Comparison of ENCODE assay signal across 12 mouse cellular contexts in genomic region chr13:101553131-101553549, GRCm38 (mm10).
DNase-seq lines count a peak whose midpoint lies in the region; ATAC-seq lines count a peak whose summit lies in the region.
"Had no signal": no experiment of that assay in that cellular context is flagged by ENCODE, and none has a peak within 500 bp of the region (broad histone marks: within the 10 kb centered on the region; RNA-seq: fewer than 3 reads in every experiment).

No protein-coding gene starts in this region.

- H3K9ac ChIP-seq in intestine, embryonic 15.5 days: no peak overlapping the region
- H3K9ac ChIP-seq in stomach, embryonic 16.5 days (ENCODE audit: low read length): no peak overlapping the region
- H3K9ac ChIP-seq in hindbrain, embryonic 16.5 days (ENCODE audit: low read depth, low read length): no peak overlapping the region
- H3K9ac ChIP-seq: lung, embryonic 15.5 days; neural tube, embryonic 12.5 days had no signal

- no peaks in the 10 kb centered on the region for H3K9me3 ChIP-seq in intestine, embryonic 15.5 days
- H3K9me3 ChIP-seq in stomach, embryonic 16.5 days (replicated peaks; ENCODE audit: control insufficient read depth, low read length): no peaks in the 10 kb centered on the region
- H3K9me3 ChIP-seq in hindbrain, embryonic 16.5 days (ENCODE audit: control insufficient read depth, low read length): no peaks in the 10 kb centered on the region
- H3K9me3 ChIP-seq: lung, embryonic 15.5 days; neural tube, embryonic 12.5 days had no signal

- no peak overlapping the region for H3K27ac ChIP-seq in intestine, embryonic 15.5 days
- no peak overlapping the region for H3K27ac ChIP-seq in stomach, embryonic 16.5 days (ENCODE audit: low read length)
- H3K27ac ChIP-seq in hindbrain, embryonic 16.5 days (ENCODE audit: low read depth, low read length): no peak overlapping the region
- H3K27ac ChIP-seq: gastrocnemius, adult 2 months; lung, embryonic 15.5 days; neural tube, embryonic 12.5 days had no signal

- intact Hi-C loops in heart, postnatal 25 days (cut with DNase I): no loop called here

- ATAC-seq in intestine, embryonic 15.5 days: peak; percentile 72
- 0 out of 2 replicates have a peak, but pooled peaks have one; percentile 44 for ATAC-seq in stomach, embryonic 16.5 days (ENCODE audit: insufficient read depth, low FRiP score)
- ATAC-seq in hindbrain, embryonic 16.5 days: no peak
- ATAC-seq: inflammation-experienced regulatory T-cells, adult 6 months had no signal

- peaks cover 4% of the 10 kb centered on the region for H3K4me1 ChIP-seq in intestine, embryonic 15.5 days (replicated peaks)
- H3K4me1 ChIP-seq in stomach, embryonic 16.5 days (ENCODE audit: control insufficient read depth, insufficient read depth, low read length): peaks cover 5% of the 10 kb centered on the region; the same call in 1 of the 2 replicates
- no peaks in the 10 kb centered on the region for H3K4me1 ChIP-seq in hindbrain, embryonic 16.5 days (ENCODE audit: control insufficient read depth, insufficient read depth, low read depth, low read length)
- H3K4me1 ChIP-seq: lung, embryonic 15.5 days; neural tube, embryonic 12.5 days had no signal

- H3K36me3 ChIP-seq in intestine, embryonic 15.5 days: no peaks in the 10 kb centered on the region
- H3K36me3 ChIP-seq in stomach, embryonic 16.5 days (ENCODE audit: control insufficient read depth, insufficient read depth, low read length): no peaks in the 10 kb centered on the region
- no peaks in the 10 kb centered on the region for H3K36me3 ChIP-seq in hindbrain, embryonic 16.5 days (ENCODE audit: control insufficient read depth, insufficient read depth, low read length)
- H3K36me3 ChIP-seq: lung, embryonic 15.5 days; neural tube, embryonic 12.5 days had no signal

- WGBS in intestine, embryonic 15.5 days: 57% methylated on average over 8 of the region's 8 CpGs
- 42% methylated on average over 8 of the region's 8 CpGs for WGBS in stomach, embryonic 16.5 days
- WGBS in hindbrain, embryonic 16.5 days: 58% methylated on average over 8 of the region's 8 CpGs

- no peak overlapping the region for H3K4me2 ChIP-seq in intestine, embryonic 15.5 days (replicated peaks)
- peak overlapping the region; percentile 17; the same call in 1 of the 2 replicates for H3K4me2 ChIP-seq in stomach, embryonic 16.5 days (ENCODE audit: low read depth, low read length)
- no peak overlapping the region for H3K4me2 ChIP-seq in hindbrain, embryonic 16.5 days (ENCODE audit: low read length)
- H3K4me2 ChIP-seq: lung, embryonic 15.5 days; neural tube, embryonic 12.5 days had no signal

- peak; percentile 21 for DNase-seq in heart, adult 8-10 months (ENCODE audit: low spot score)
- no peak for DNase-seq in heart, postnatal 25 days (ENCODE audit: low spot score)
- peak; percentile 16 for DNase-seq in right cerebral cortex, postnatal 25 days
- no peak for DNase-seq in right cerebral cortex, postnatal 10 days (ENCODE audit: low spot score in 2 of 2)
- no peak for DNase-seq in layer of hippocampus, postnatal 36 days
- DNase-seq: gastrocnemius, adult 2 months had no signal

- no peaks in the 10 kb centered on the region for H3K27me3 ChIP-seq in intestine, embryonic 15.5 days (replicated peaks)
- H3K27me3 ChIP-seq in stomach, embryonic 16.5 days (ENCODE audit: control insufficient read depth, insufficient read depth, low read length): no peaks in the 10 kb centered on the region
- H3K27me3 ChIP-seq in hindbrain, embryonic 16.5 days (replicated peaks; ENCODE audit: control insufficient read depth, insufficient read depth, low read length): no peaks in the 10 kb centered on the region
- H3K27me3 ChIP-seq: lung, embryonic 15.5 days; neural tube, embryonic 12.5 days had no signal

- no peak overlapping the region for H3K4me3 ChIP-seq in intestine, embryonic 15.5 days (replicated peaks)
- no peak overlapping the region for H3K4me3 ChIP-seq in stomach, embryonic 16.5 days (replicated peaks; ENCODE audit: low read length)
- H3K4me3 ChIP-seq in hindbrain, embryonic 16.5 days (ENCODE audit: low read length): no peak overlapping the region
- H3K4me3 ChIP-seq: gastrocnemius, adult 2 months; lung, embryonic 15.5 days; neural tube, embryonic 12.5 days had no signal

Comparison
In these comparisons a context has a peak if more than half of its experiments do, and no peak if none do; other contexts are left out.
1. DNase-seq: peak in heart, adult 8-10 months (single experiment) and right cerebral cortex, postnatal 25 days (single experiment); none in heart, postnatal 25 days (single experiment), right cerebral cortex, postnatal 10 days (0 of 2) and layer of hippocampus, postnatal 36 days (0 of 2).